ENCODE assay signal across 25 mouse cellular contexts in genomic region chr6:53374315-53374941, GRCm38 (mm10).
"Had no signal": no experiment of that assay in that cellular context is flagged by ENCODE, and none has a peak within 500 bp of the region (broad histone marks: within the 10 kb centered on the region; RNA-seq: fewer than 3 reads in every experiment).

No protein-coding gene starts in this region.

- ATAC-seq: hindbrain, embryonic 16.5 days; inflammation-experienced regulatory T-cells, adult 6 months; intestine, embryonic 15.5 days; intestine, postnatal 0 days had no signal

- H3K36me3 ChIP-seq: hindbrain, embryonic 10.5 days; hindbrain, embryonic 12.5 days; intestine, embryonic 15.5 days; limb, embryonic 15.5 days had no signal

- H3K27ac ChIP-seq: gastrocnemius, adult 2 months; heart, embryonic 10.5 days; hindbrain, embryonic 10.5 days; hindbrain, embryonic 12.5 days; hindbrain, embryonic 14.5 days; intestine, embryonic 15.5 days; layer of hippocampus, adult 2 months; limb, embryonic 13.5 days; limb, embryonic 15.5 days had no signal

- H3K9me3 ChIP-seq: heart, embryonic 10.5 days; heart, embryonic 12.5 days; hindbrain, embryonic 10.5 days; hindbrain, embryonic 12.5 days; intestine, embryonic 15.5 days; limb, embryonic 13.5 days; limb, embryonic 15.5 days had no signal

- H3K9ac ChIP-seq: heart, embryonic 12.5 days; hindbrain, embryonic 12.5 days; hindbrain, embryonic 14.5 days; intestine, embryonic 15.5 days; limb, embryonic 13.5 days; limb, embryonic 15.5 days had no signal

- H3K4me3 ChIP-seq: gastrocnemius, adult 2 months; heart, embryonic 10.5 days; heart, embryonic 12.5 days; hindbrain, embryonic 10.5 days; hindbrain, embryonic 12.5 days; intestine, embryonic 15.5 days; layer of hippocampus, adult 2 months; limb, embryonic 13.5 days; limb, embryonic 15.5 days had no signal

- H3K27me3 ChIP-seq: heart, embryonic 12.5 days; hindbrain, embryonic 12.5 days; intestine, embryonic 15.5 days; limb, embryonic 13.5 days; limb, embryonic 15.5 days had no signal

- H3K4me2 ChIP-seq: heart, embryonic 12.5 days; hindbrain, embryonic 12.5 days; hindbrain, embryonic 14.5 days; intestine, embryonic 15.5 days; limb, embryonic 13.5 days; limb, embryonic 15.5 days had no signal

- DNase-seq: gastrocnemius, adult 2 months; gastrocnemius, postnatal 10 days; gastrocnemius, postnatal 25 days; heart, adult 18-20 months; heart, postnatal 10 days; heart, postnatal 4 days; kidney, adult 18-20 months; kidney, adult 8-10 months; kidney, postnatal 10 days; kidney, postnatal 25 days; kidney, postnatal 4 days; layer of hippocampus, postnatal 36 days; left cerebral cortex, postnatal 4 days had no signal

- H3K4me1 ChIP-seq: heart, embryonic 10.5 days; heart, embryonic 12.5 days; hindbrain, embryonic 12.5 days; intestine, embryonic 15.5 days; limb, embryonic 15.5 days had no signal
